Mouse (Mus musculus): Measurements from ENCODE around the gene Drd3.

DNA sequence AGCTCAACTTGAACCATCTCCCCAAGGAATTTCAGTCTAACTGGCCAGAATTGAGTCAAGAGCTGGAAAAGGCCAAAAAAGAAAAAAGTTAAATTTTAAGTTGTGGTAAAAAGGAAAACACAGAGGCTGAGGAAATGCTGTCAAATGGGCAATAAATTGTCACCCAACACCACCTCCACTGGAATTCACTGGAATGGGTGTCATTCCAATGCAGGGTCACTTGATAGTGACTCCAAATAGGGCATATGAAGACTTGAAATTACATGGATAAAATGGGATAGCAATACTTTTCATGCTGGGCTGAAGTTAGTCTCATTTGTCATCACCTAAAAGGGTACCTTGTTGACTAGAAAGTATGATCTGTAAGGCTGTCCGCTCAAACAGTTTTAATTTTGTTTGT is 18.9 kb downstream of the Drd3 start:
- TF ChIP-seq TAL1 (IDR thresholded peaks at IDR 0.05; ENCODE audit: low read length) (no peak), GATA1 (IDR thresholded peaks at IDR 0.05; ENCODE audit: low read length) (no peak)
